8 mouse cellular contexts compared by ENCODE assay signal in genomic region chr4:149066672-149067551, GRCm38 (mm10). TPM values are rescaled to one million over a fixed set of nuclear protein-coding genes. Genes with fewer than 3 reads are reported as not detected.
DNase-seq lines count a peak whose midpoint lies in the region; ATAC-seq and TF ChIP-seq lines count a peak whose summit lies in the region.

No protein-coding gene starts in this region.

- no peak overlapping the region for H3K4me2 ChIP-seq in forebrain, embryonic 16.5 days (ENCODE audit: low read length)
- H3K4me2 ChIP-seq in neural tube, embryonic 15.5 days: no peak overlapping the region

- no peaks in the 10 kb centered on the region for H3K36me3 ChIP-seq in kidney, adult 2 months (ENCODE audit: control insufficient read depth, insufficient read depth, low read length)
- H3K36me3 ChIP-seq in forebrain, embryonic 16.5 days (ENCODE audit: control insufficient read depth, insufficient read depth): no peaks in the 10 kb centered on the region
- no peaks in the 10 kb centered on the region for H3K36me3 ChIP-seq in neural tube, embryonic 15.5 days

- no peak overlapping the region for H3K27ac ChIP-seq in kidney, adult 2 months (ENCODE audit: insufficient read depth, low read depth, low read length)
- H3K27ac ChIP-seq in forebrain, embryonic 16.5 days (ENCODE audit: low read length): no peak overlapping the region
- H3K27ac ChIP-seq in neural tube, embryonic 15.5 days (replicated peaks): peak overlapping the region; percentile 51; the same call in 1 of the 2 replicates

- ATAC-seq in forebrain, embryonic 16.5 days: peak; percentile 62
- ATAC-seq in neural tube, embryonic 15.5 days (ENCODE audit: low FRiP score): peak; percentile 77; the same call in 1 of the 2 replicates

- H3K9ac ChIP-seq in forebrain, embryonic 16.5 days (replicated peaks; ENCODE audit: low read depth, low read length): no peak overlapping the region
- H3K9ac ChIP-seq in neural tube, embryonic 15.5 days (replicated peaks): 0 out of 2 replicates have a peak overlapping the region, but pooled peaks have one; percentile 17

- H3K9me3 ChIP-seq in forebrain, embryonic 16.5 days (ENCODE audit: control insufficient read depth, low read length): no peaks in the 10 kb centered on the region
- H3K9me3 ChIP-seq in neural tube, embryonic 15.5 days (replicated peaks): no peaks in the 10 kb centered on the region

- TF ChIP-seq POLR2A in kidney, adult 2 months (IDR thresholded peaks at IDR 0.05; ENCODE audit: low read depth, low read length): no peak

- no peak overlapping the region for H3K4me3 ChIP-seq in kidney, adult 2 months (ENCODE audit: insufficient read depth, low read depth, low read length)
- H3K4me3 ChIP-seq in forebrain, embryonic 16.5 days (replicated peaks; ENCODE audit: low read length): no peak overlapping the region
- H3K4me3 ChIP-seq in neural tube, embryonic 15.5 days (replicated peaks): no peak overlapping the region

- H3K27me3 ChIP-seq in kidney, adult 2 months (replicated peaks; ENCODE audit: control insufficient read depth, insufficient read depth, low read length): no peaks in the 10 kb centered on the region
- H3K27me3 ChIP-seq in forebrain, embryonic 16.5 days (replicated peaks; ENCODE audit: control insufficient read depth, insufficient read depth, low read length): no peaks in the 10 kb centered on the region
- no peaks in the 10 kb centered on the region for H3K27me3 ChIP-seq in neural tube, embryonic 15.5 days (replicated peaks)

- peak; percentile 50; the same call in 1 of the 2 replicates for TF ChIP-seq CTCF in kidney, adult 2 months (conservative IDR thresholded peaks at IDR 0.05; ENCODE audit: insufficient read depth, insufficient read length, low read depth, low read length)

- no peaks in the 10 kb centered on the region; the same call in 1 of the 2 replicates for H3K4me1 ChIP-seq in kidney, adult 2 months (ENCODE audit: control insufficient read depth, insufficient read depth, low read length)
- H3K4me1 ChIP-seq in forebrain, embryonic 16.5 days (replicated peaks; ENCODE audit: control insufficient read depth, insufficient read depth, low read length): peaks cover 6% of the 10 kb centered on the region; the same call in 1 of the 2 replicates
- H3K4me1 ChIP-seq in neural tube, embryonic 15.5 days: peaks cover 55% of the 10 kb centered on the region

- peak; percentile 29 for DNase-seq in kidney, adult 2 months
- no peak for DNase-seq in kidney, adult 11 months
- DNase-seq in MN1 (ENCODE audit: low spot score): peak; percentile 24
- DNase-seq in layer of hippocampus, adult 9-10 months (ENCODE audit: low spot score): no peak
- no peak for DNase-seq in left cerebral cortex, adult 8-10 months (ENCODE audit: low spot score in 2 of 2)
- no peak for DNase-seq in gastrocnemius, postnatal 25 days

- WGBS in kidney, adult 2 months: 84% methylated on average over 22 of the region's 22 CpGs
- 75% methylated on average over 22 of the region's 22 CpGs for WGBS in forebrain, embryonic 16.5 days
- 76% methylated on average over 22 of the region's 22 CpGs for WGBS in neural tube, embryonic 15.5 days

RNA-seq across cellular contexts. Expression of gene Pex14, which starts 32.8 kb away (rescaled TPM):
- polyA plus RNA-seq in kidney, adult 2 months (2012; rRNA removed): 49.3 and 55.0 TPM in 2 replicates
- polyA plus RNA-seq in forebrain, embryonic 16.5 days (2015; fragmentation: Nextera tagmentation; extraction: Ambion mirVana): 53.7 and 56.9 TPM in 2 replicates
- 60.0 and 61.2 TPM in 2 replicates for polyA plus RNA-seq in neural tube, embryonic 15.5 days (2015; fragmentation: Nextera tagmentation; extraction: Ambion mirVana)
- total RNA-seq in left cerebral cortex, adult 8-10 months (2022): 10 to 100 TPM; 51.7 to 61.3 (median 59.2) TPM
- total RNA-seq in gastrocnemius, postnatal 25 days (2021): 10 to 100 TPM; 17.5 to 18.8 TPM

RNA-seq across cellular contexts. Expression of gene Dffa, which starts 37.0 kb away (rescaled TPM):
- 20.1 and 20.8 TPM in 2 replicates for polyA plus RNA-seq in kidney, adult 2 months (2012; rRNA removed)
- polyA plus RNA-seq in forebrain, embryonic 16.5 days (2015; fragmentation: Nextera tagmentation; extraction: Ambion mirVana): 24.0 and 26.3 TPM in 2 replicates
- polyA plus RNA-seq in neural tube, embryonic 15.5 days (2015; fragmentation: Nextera tagmentation; extraction: Ambion mirVana): 28.1 and 32.7 TPM in 2 replicates
- 10 to 100 TPM; 55.8 to 62.6 (median 58.1) TPM for total RNA-seq in left cerebral cortex, adult 8-10 months (2022)
- total RNA-seq in gastrocnemius, postnatal 25 days (2021): 10 to 100 TPM; 61.7 to 85.6 TPM

RNA-seq across cellular contexts. Expression of gene Cort, which starts 59.7 kb away (rescaled TPM):
- polyA plus RNA-seq in kidney, adult 2 months (2012; rRNA removed): not detected in 2 replicates
- polyA plus RNA-seq in forebrain, embryonic 16.5 days (2015; fragmentation: Nextera tagmentation; extraction: Ambion mirVana): 1.4 and 1.8 TPM in 2 replicates
- polyA plus RNA-seq in neural tube, embryonic 15.5 days (2015; fragmentation: Nextera tagmentation; extraction: Ambion mirVana): not detected in 2 replicates
- 10 to 100 TPM in 3 of 4 experiments, 1 to 10 TPM in 1; 8.3 to 14.0 (median 11.0) TPM for total RNA-seq in left cerebral cortex, adult 8-10 months (2022)
- total RNA-seq in gastrocnemius, postnatal 25 days (2021): under 1 TPM; 0.59 to 0.70 TPM

Comparison
In these comparisons a context has a peak if more than half of its experiments do, and no peak if none do; other contexts are left out.
1. DNase-seq: peak in kidney, adult 2 months (single experiment) and MN1 (single experiment); none in kidney, adult 11 months (single experiment), layer of hippocampus, adult 9-10 months (single experiment), left cerebral cortex, adult 8-10 months (0 of 2) and gastrocnemius, postnatal 25 days (single experiment).